Mouse (Mus musculus): ENCODE data around the gene Wdr38.

Wdr38 gene

GRCm38 (mm10) chr2:38997386-38998374, at the start of gene Wdr38:
Gene Wdr38, plus strand, starts transcription at chr2:38997476.
- DNase-seq (ENCODE audit: low read depth, low spot score) = peak; percentile 90

GRCm38 (mm10) chr2:38947566-38947965, 49.7 kb upstream of the Wdr38 start:
- no peak for DNase-seq (ENCODE audit: low read depth, low spot score)

- DNase-seq (ENCODE audit: low read depth, low spot score) = peak; percentile 94
These were observed 47.0 kb upstream of the Wdr38 start for GRCm38 (mm10) chr2:38950281-38950719.

- DNase-seq (ENCODE audit: low read depth, low spot score) = peak; percentile 61
These were observed 44.0 kb upstream of the Wdr38 start for GRCm38 (mm10) chr2:38953152-38953883.

GRCm38 (mm10) chr2:38956062-38956461, 41.2 kb upstream of the Wdr38 start:
- DNase-seq (ENCODE audit: low read depth, low spot score) = no peak

GRCm38 (mm10) chr2:38957671-38958223, 39.5 kb upstream of the Wdr38 start:
- no peak for DNase-seq (ENCODE audit: low read depth, low spot score)

- no peak for DNase-seq (ENCODE audit: low read depth, low spot score)
These were observed 33.1 kb upstream of the Wdr38 start for GRCm38 (mm10) chr2:38964198-38964597.

GRCm38 (mm10) chr2:38969650-38970049, 27.6 kb upstream of the Wdr38 start:
- no peak for DNase-seq (ENCODE audit: low read depth, low spot score)

GRCm38 (mm10) chr2:38970057-38970456, 27.2 kb upstream of the Wdr38 start:
- DNase-seq (ENCODE audit: low read depth, low spot score) = no peak

GRCm38 (mm10) chr2:38973223-38973622, 24.1 kb upstream of the Wdr38 start:
- no peak for DNase-seq (ENCODE audit: low read depth, low spot score)

GRCm38 (mm10) chr2:38973701-38974100, 23.6 kb upstream of the Wdr38 start:
- peak; percentile 34 for DNase-seq (ENCODE audit: low read depth, low spot score)

- DNase-seq (ENCODE audit: low read depth, low spot score) = peak; percentile 29
These were observed 23.1 kb upstream of the Wdr38 start for GRCm38 (mm10) chr2:38974171-38974570.

GRCm38 (mm10) chr2:38975181-38975580, 22.1 kb upstream of the Wdr38 start:
- DNase-seq (ENCODE audit: low read depth, low spot score) = no peak

- DNase-seq (ENCODE audit: low read depth, low spot score) = no peak
These were observed 21.1 kb upstream of the Wdr38 start for GRCm38 (mm10) chr2:38975941-38976805.

GRCm38 (mm10) chr2:38977837-38978236, 19.4 kb upstream of the Wdr38 start:
- no peak for DNase-seq (ENCODE audit: low read depth, low spot score)

- no peak for DNase-seq (ENCODE audit: low read depth, low spot score)
These were observed 13.8 kb upstream of the Wdr38 start for GRCm38 (mm10) chr2:38983456-38983855.

- no peak for DNase-seq (ENCODE audit: low read depth, low spot score)
These were observed 10.7 kb upstream of the Wdr38 start for GRCm38 (mm10) chr2:38986580-38986979.

- DNase-seq (ENCODE audit: low read depth, low spot score) = no peak
These were observed 9.9 kb upstream of the Wdr38 start for GRCm38 (mm10) chr2:38987371-38987770.

- DNase-seq (ENCODE audit: low read depth, low spot score) = no peak
These were observed 9.3 kb upstream of the Wdr38 start for GRCm38 (mm10) chr2:38987803-38988510.

- no peak for DNase-seq (ENCODE audit: low read depth, low spot score)
These were observed 8.3 kb upstream of the Wdr38 start for GRCm38 (mm10) chr2:38988929-38989328.

- DNase-seq (ENCODE audit: low read depth, low spot score) = no peak
These were observed 5.3 kb upstream of the Wdr38 start for GRCm38 (mm10) chr2:38992004-38992403.
